Mouse (Mus musculus) 3134 (cell line): ENCODE data around the gene Tbc1d9b.

Experiments used
- DNase-seq: peaks from one replicate; pipeline ENCODE4 v3.0.0-alpha.2; 2011; ENCODE audit warnings: low spot score; ENCODE audit not compliant: insufficient read length; ENCODE audit errors: extremely low read depth

Tbc1d9b gene

GRCm38 (mm10) chr11:50134136-50134859, 3.1 kb downstream of the Tbc1d9b start:
- no peak for DNase-seq

DNA sequence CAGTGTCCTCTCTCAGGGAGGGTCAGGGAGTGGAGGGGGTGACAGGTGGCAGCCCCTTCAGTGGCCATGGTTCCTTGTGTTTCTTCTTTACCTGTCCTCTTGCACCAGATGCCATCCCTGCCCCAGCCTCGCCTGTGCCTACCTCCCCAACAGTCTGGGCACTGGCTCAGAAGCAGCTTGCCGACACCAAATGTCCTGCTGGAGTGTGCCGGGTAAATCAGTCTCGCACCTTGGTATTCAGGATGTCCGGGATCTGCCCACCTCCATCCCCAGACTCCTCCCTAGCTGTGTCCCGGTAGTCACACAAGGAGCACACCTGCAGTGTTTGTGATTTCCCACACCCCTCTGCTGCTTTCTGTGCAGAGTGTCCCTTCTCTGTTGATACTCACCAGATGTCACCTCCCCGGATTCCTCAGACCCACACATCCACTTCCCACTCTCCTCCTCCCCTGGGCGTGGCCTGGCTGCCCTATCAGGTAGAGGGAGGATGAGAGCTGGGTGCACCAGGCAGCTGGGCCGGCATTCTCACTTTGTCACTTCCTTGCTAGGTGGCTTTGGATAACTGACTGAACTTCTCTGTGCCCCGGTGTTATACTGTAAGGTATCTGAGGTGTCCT, 7.1 kb downstream of the Tbc1d9b start:
- DNase-seq: no peak

DNA sequence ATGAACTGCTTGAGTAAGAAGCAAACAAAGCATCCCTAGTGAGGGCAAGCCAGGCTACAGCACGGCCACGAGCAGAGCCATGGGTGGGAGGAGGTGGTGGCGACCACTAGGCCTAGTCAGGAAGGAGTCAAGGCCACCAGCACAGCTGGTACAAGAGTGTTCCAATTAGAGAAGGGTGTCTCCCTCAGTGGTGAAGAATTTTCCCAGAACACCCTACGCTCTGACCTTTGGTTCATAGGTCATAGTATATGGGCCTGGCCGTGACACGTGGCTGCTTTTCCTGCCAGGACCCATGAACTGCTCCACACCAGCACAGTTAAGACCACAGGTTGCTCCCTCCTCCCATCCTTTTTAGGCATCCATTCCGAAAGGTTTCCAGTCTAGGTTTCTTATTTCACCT, 8.4 kb downstream of the Tbc1d9b start:
- DNase-seq: no peak

DNA sequence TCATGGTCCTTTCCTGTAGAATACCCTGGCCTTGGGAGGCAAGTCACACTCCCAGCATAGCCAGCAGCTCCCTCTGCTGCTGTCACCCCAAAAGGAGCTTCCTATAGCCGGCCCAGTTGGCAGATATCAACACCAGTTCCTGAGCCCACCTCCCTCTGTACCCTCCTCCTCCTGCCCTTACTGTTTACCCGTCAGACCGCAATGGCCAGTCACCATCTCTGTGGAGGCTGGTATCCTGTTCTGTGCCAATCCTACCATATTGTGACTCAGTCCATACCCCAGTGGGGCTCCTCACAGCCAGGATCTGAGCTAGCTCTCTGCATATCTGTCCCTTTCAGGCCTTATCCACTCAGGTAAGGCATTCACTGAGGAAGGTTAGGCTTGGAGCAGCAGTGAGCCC, 14.3 kb downstream of the Tbc1d9b start:
- DNase-seq: no peak

DNA sequence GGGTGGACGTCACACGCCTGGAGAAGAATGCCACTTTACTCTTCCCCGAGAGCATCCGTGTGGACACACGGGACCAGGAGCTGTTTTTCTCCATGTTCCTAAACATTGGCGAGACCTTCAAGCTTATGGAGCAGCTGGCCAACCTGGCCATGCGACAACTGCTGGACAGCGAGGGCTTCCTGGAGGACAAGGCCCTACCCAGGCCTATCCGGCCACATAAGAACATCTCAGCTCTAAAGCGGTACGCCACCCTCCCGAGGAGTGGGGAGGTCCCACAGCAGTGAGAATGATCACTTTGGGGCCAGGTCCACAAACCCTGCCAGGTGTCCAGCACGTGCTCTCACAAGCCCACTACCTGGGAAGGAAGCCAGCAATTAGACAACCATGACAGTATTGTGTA, 14.9 kb downstream of the Tbc1d9b start:
- DNase-seq: no peak

GRCm38 (mm10) chr11:50147267-50147957, 16.2 kb downstream of the Tbc1d9b start:
- no peak for DNase-seq

GRCm38 (mm10) chr11:50147958-50148476, 16.8 kb downstream of the Tbc1d9b start:
- no peak for DNase-seq

GRCm38 (mm10) chr11:50149200-50149599, 18.0 kb downstream of the Tbc1d9b start:
- DNase-seq: no peak

- DNase-seq: no peak
These were observed 18.5 kb downstream of the Tbc1d9b start for GRCm38 (mm10) chr11:50149603-50150150.

- no peak for DNase-seq
These were observed 20.2 kb downstream of the Tbc1d9b start for GRCm38 (mm10) chr11:50151374-50151773.

DNA sequence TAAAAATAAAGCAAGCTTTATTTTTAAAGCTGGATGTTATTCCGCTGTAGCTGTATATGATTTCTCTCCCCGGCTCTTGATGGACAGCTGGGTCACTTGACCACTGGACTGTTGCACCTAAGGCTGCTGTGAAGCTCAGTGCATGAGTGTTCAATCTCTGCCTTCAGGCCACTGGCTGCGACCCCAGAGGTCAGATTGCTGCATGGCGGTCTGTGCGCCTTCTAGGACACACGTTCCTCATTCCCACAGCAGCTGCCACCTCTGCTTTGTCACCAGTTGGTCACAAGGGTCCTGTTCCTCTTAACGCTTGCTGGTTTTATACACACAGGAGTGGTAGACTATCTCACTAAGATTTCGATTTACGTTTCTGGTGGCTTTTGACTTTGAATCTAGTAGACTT, 23.0 kb downstream of the Tbc1d9b start:
- no peak for DNase-seq

DNA sequence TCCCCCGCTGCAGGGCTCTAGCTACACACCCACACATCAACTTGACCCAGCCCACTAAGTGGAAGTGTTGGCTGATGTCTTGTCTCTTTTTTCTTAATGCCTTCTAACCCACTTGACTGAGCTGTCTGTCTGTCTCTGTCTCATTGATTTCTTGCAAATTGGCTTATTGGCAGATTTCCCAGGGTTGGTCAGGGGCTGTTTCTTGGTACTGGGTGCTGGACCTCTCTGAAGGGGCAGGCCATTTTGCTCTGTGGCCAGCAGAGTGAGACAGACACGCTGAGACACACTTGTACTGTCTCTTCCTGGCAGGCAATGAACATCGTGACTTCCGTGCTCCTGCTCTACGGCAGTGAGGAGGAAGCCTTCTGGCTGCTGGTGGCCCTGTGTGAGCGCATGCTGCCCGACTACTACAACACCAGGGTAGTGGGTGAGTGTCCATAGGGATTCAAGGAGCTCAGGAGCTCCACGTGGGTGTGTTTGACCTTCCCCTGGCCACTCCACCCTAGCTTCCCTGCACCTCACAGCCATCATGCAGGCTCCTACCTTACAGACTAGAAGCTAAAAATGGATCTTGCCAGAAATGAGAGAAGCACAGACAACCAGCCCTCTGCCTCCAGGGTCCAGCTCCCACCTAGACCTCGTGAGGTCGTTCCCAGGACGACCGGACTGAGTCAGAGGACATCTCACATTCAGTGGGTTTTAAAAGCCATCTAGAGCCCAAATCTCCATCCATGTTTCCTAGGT, 23.8 kb downstream of the Tbc1d9b start:
- no peak for DNase-seq

- DNase-seq: no peak
These were observed 24.6 kb downstream of the Tbc1d9b start for GRCm38 (mm10) chr11:50155785-50156184.

DNA sequence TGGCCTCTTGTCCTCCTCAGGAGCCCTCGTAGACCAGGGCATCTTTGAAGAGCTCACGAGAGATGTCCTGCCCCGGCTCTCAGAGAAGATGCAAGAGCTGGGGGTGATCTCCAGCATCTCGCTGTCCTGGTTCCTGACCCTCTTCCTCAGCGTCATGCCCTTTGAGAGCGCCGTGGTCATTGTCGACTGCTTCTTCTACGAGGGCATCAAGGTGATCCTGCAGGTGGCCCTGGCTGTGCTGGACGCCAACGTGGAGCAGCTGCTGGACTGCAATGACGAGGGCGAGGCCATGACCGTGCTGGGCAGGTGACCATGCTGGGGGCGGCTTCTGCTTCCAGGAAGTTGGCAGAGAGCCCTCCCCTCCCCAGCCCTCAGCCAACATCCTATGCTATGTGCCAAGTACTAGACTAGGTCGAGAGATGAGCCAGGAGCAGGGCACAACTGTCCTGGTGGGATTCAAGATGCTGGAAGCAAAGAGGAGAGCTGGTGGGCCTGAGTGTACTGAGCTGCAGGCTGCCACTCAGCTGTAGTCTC, 25.6 kb downstream of the Tbc1d9b start:
- DNase-seq: no peak

GRCm38 (mm10) chr11:50158346-50158745, 27.1 kb downstream of the Tbc1d9b start:
- no peak for DNase-seq

DNA sequence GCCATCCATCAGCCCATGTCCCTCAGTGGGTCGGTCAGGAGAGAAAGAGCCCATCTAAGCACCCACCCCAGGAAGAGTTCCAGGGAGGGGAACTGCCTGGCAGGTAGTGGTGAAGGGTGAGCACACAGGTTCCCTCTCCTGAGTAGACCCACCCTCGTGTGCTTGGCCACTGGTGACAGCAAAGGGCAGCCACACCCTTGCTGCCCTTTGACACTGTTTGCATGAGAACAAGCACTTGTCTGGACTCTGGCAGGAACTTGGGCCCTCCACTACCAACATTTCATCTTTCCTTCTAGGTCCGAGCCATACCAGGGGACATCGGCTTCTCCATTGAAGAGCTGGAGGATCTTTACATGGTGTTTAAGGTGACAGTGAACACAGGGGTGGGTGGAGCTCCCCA, 28.2 kb downstream of the Tbc1d9b start:
- DNase-seq: no peak

- DNase-seq: peak; percentile 36
These were observed 30.5 kb downstream of the Tbc1d9b start for GRCm38 (mm10) chr11:50161578-50162304.

GRCm38 (mm10) chr11:50162338-50163050, 31.3 kb downstream of the Tbc1d9b start:
- DNase-seq: no peak

GRCm38 (mm10) chr11:50168352-50168751, 37.2 kb downstream of the Tbc1d9b start:
- no peak for DNase-seq
